Mouse (Mus musculus) heart, embryonic 13.5 days (tissue): ENCODE measurements at regions not wholly inside any gene's neighbourhood (a gene's known extent, or its start where the extent isn't known, plus 50 kb on each side); places are given as distances from the start of the nearest gene placed in this dataset.
A peak's percentile ranks its signal among the peaks of the same experiment; 100 is the strongest.

Experiments used
- ATAC-seq: fragments of 200-750 bp; cut with Nextera tagmentation; 2 replicates; pipeline ENCODE4 v1.8.0; 2017; ENCODE audit warnings: moderate TSS enrichment; ENCODE audit not compliant: insufficient number of reproducible peaks, low FRiP score, low TSS enrichment; ENCODE audit errors: extremely low read depth
- H3K27ac ChIP-seq: fragments of 300-500 bp; sonication (generic); replicated peaks from 2 replicates; pipeline ENCODE4 v1.5.1; 2015; ENCODE audit warnings: moderate library complexity, mild to moderate bottlenecking, inconsistent platforms
- H3K27me3 ChIP-seq: fragments of 300-500 bp; sonication (generic); replicated peaks from 2 replicates; pipeline ENCODE4 v1.6.1; 2015; ENCODE audit warnings: mild to moderate bottlenecking, inconsistent platforms
- H3K36me3 ChIP-seq: fragments of 300-500 bp; sonication (generic); 2 replicates; pipeline ENCODE4 v1.6.1; 2015; ENCODE audit warnings: mild to moderate bottlenecking, inconsistent platforms
- H3K4me1 ChIP-seq: fragments of 300-500 bp; sonication (generic); 2 replicates; pipeline ENCODE4 v1.6.1; 2015; ENCODE audit warnings: inconsistent platforms
- H3K4me2 ChIP-seq: fragments of 300-500 bp; sonication (generic); 2 replicates; pipeline ENCODE4 v1.6.1; 2015; ENCODE audit warnings: inconsistent platforms, mild to moderate bottlenecking, moderate library complexity
- H3K4me3 ChIP-seq: fragments of 300-500 bp; sonication (generic); 2 replicates; pipeline ENCODE4 v1.5.1; 2015; ENCODE audit warnings: moderate library complexity, mild to moderate bottlenecking, inconsistent platforms
- H3K9ac ChIP-seq: fragments of 300-500 bp; sonication (generic); 2 replicates; pipeline ENCODE4 v1.6.1; 2015; ENCODE audit warnings: inconsistent platforms, mild to moderate bottlenecking, moderate library complexity
- H3K9me3 ChIP-seq: fragments of 300-500 bp; sonication (generic); 2 replicates; pipeline ENCODE4 v1.6.1; 2016; ENCODE audit warnings: inconsistent platforms
- WGBS: fragments of 180-500 bp; shearing (Covaris S2); methylation state at CpG from one replicate; pipeline ENCODE4 v1.1.7; 2015; ENCODE audit warnings: mixed read lengths; 5-methylcytosine and 5-hydroxymethylcytosine counted together

DNA sequence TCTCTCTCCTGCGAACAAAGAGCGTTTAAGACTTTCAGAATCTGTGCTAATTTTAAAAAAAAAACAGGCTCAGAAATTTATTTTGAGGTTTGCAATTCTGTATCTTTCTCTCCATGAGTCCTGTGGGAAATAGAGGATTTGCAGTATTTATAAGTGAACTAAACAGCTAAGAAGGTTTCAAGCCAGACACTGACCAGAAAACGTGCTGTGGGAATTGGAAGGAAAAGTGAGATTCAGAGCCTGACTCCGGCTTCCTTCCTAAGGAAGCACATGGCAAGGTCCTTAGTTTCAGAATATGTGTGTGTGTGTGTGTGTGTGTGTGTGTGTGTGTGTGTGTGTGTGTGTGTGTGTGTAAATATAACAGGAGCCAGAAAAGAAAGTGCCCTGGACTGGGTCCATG is 629.2 kb downstream of the Triml1 start:
- Histone ChIP-seq H3K36me3 (no peaks in the 10 kb centered on the region), H3K27me3 (no peaks in the 10 kb centered on the region), H3K4me2 (no peak overlapping the region), H3K4me1 (no peaks in the 10 kb centered on the region), H3K27ac (peak overlapping the region; percentile 24; the same call in 1 of the 2 replicates), H3K9ac (no peak overlapping the region), H3K4me3 (no peak overlapping the region), H3K9me3 (no peaks in the 10 kb centered on the region)
- no peak for ATAC-seq
- WGBS: 62% methylated on average over 4 of the region's 4 CpGs
